Mouse (Mus musculus): Measurements from ENCODE around the gene B3glct. TPM values are rescaled to one million over a fixed set of nuclear protein-coding genes. Genes with fewer than 3 reads are reported as not detected.

Gene B3glct
- total RNA-seq, 1 experiment, result 6.0 TPM

DNA sequence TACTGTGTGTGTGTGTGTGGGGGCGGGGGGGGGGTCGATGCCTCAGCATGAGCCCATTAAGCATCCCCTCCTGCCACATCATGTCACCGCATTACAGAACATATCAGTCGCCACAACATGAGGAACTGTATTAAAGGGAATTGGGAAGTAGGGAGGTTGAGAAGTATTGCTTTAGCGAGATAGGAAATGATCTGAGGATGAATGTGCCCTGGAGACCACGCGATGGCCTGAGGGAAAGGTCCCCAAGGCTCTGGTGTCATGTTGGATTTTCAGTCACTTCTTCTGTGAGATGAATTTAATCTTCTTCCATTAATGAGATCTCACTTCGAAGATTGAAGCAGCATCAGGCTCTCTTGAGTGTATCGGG, 18.6 kb upstream of the B3glct start:
- TF ChIP-seq HCFC1 (IDR thresholded peaks at IDR 0.05; ENCODE audit: borderline replicate concordance, insufficient read depth, low read length) (no peak), ZNF384 (IDR thresholded peaks at IDR 0.05; ENCODE audit: low read depth, low read length) (no peak), ZC3H11A (IDR thresholded peaks at IDR 0.05; ENCODE audit: borderline replicate concordance, low read depth, low read length) (no peak)
- Histone ChIP-seq H3K9ac (ENCODE audit: insufficient read depth, low read depth, low read length, poor library complexity, severe bottlenecking) (no peak overlapping the region), H3K27ac (ENCODE audit: insufficient read depth, low read depth, low read length, poor library complexity, severe bottlenecking) (no peak overlapping the region; the same call in 1 of the 2 replicates), H3K4me1 (ENCODE audit: control insufficient read depth in 2 of 2, insufficient read depth in 2 of 2, low read length in 2 of 2, poor library complexity in 1 of 2) (peaks cover 0 to 5% of the 10 kb centered on the region in 2 experiments; a peak in 2 of 4 replicates), H3K36me3 (ENCODE audit: control insufficient read depth, insufficient read depth, low read length, poor library complexity, severe bottlenecking) (no peaks in the 10 kb centered on the region), H3K9me3 (ENCODE audit: control insufficient read depth, insufficient read depth, low read depth, low read length) (no peaks in the 10 kb centered on the region), H3K4me3 (ENCODE audit: insufficient read depth in 1 of 2, low read depth in 1 of 2, low read length in 2 of 2, poor library complexity in 1 of 2, severe bottlenecking in 1 of 2) (no peak overlapping the region)
- in situ Hi-C loops (cut with MboI; ENCODE audit: low sequenced_read_pairs in 2 of 2, unreplicated experiment in 2 of 2), result loop anchor here in 1 of 2 experiments (25.0 kb wide), 1 partner anchor 97 kb away; no protein-coding TSS in a partner anchor
- DNase-seq (ENCODE audit: low read depth, low spot score), result no peak

GRCm38 (mm10) chr5:149661428-149661827, 16.6 kb upstream of the B3glct start:
- Histone ChIP-seq H3K4me3 (ENCODE audit: insufficient read depth in 1 of 2, low read depth in 1 of 2, low read length in 2 of 2, poor library complexity in 1 of 2, severe bottlenecking in 1 of 2) (no peak overlapping the region), H3K9ac (ENCODE audit: insufficient read depth, low read depth, low read length, poor library complexity, severe bottlenecking) (no peak overlapping the region), H3K36me3 (ENCODE audit: control insufficient read depth, insufficient read depth, low read length, poor library complexity, severe bottlenecking) (no peaks in the 10 kb centered on the region), H3K9me3 (ENCODE audit: control insufficient read depth, insufficient read depth, low read depth, low read length) (no peaks in the 10 kb centered on the region), H3K27ac (ENCODE audit: insufficient read depth, low read depth, low read length, poor library complexity, severe bottlenecking) (no peak overlapping the region), H3K4me1 (ENCODE audit: control insufficient read depth in 2 of 2, insufficient read depth in 2 of 2, low read length in 2 of 2, poor library complexity in 1 of 2) (peaks cover 0 to 5% of the 10 kb centered on the region in 2 experiments; a peak in 2 of 4 replicates)
- DNase-seq (ENCODE audit: low read depth, low spot score), result no peak
- no peak for TF ChIP-seq CHD2 (IDR thresholded peaks at IDR 0.05; ENCODE audit: low read depth, low read length)
- no peak for TF ChIP-seq MAFK (IDR thresholded peaks at IDR 0.05; ENCODE audit: insufficient read depth, low read depth, low read length)
- no peak for TF ChIP-seq ZC3H11A (IDR thresholded peaks at IDR 0.05; ENCODE audit: borderline replicate concordance, low read depth, low read length)
- no peak for TF ChIP-seq ZNF384 (IDR thresholded peaks at IDR 0.05; ENCODE audit: low read depth, low read length)
- TF ChIP-seq HCFC1 (IDR thresholded peaks at IDR 0.05; ENCODE audit: borderline replicate concordance, insufficient read depth, low read length), result no peak
- in situ Hi-C loops (cut with MboI; ENCODE audit: low sequenced_read_pairs in 2 of 2, unreplicated experiment in 2 of 2), result loop anchor here in 1 of 2 experiments (25.0 kb wide), 1 partner anchor 99 kb away; no protein-coding TSS in a partner anchor

- TF ChIP-seq ZNF384 (IDR thresholded peaks at IDR 0.05; ENCODE audit: low read depth, low read length) (no peak), CHD2 (IDR thresholded peaks at IDR 0.05; ENCODE audit: low read depth, low read length) (no peak), MAFK (IDR thresholded peaks at IDR 0.05; ENCODE audit: insufficient read depth, low read depth, low read length) (no peak), ZC3H11A (IDR thresholded peaks at IDR 0.05; ENCODE audit: borderline replicate concordance, low read depth, low read length) (no peak), HCFC1 (IDR thresholded peaks at IDR 0.05; ENCODE audit: borderline replicate concordance, insufficient read depth, low read length) (no peak)
- Histone ChIP-seq H3K4me3 (ENCODE audit: insufficient read depth in 1 of 2, low read depth in 1 of 2, low read length in 2 of 2, poor library complexity in 1 of 2, severe bottlenecking in 1 of 2) (no peak overlapping the region), H3K9ac (ENCODE audit: insufficient read depth, low read depth, low read length, poor library complexity, severe bottlenecking) (no peak overlapping the region), H3K9me3 (ENCODE audit: control insufficient read depth, insufficient read depth, low read depth, low read length) (no peaks in the 10 kb centered on the region), H3K36me3 (ENCODE audit: control insufficient read depth, insufficient read depth, low read length, poor library complexity, severe bottlenecking) (no peaks in the 10 kb centered on the region), H3K4me1 (ENCODE audit: control insufficient read depth in 2 of 2, insufficient read depth in 2 of 2, low read length in 2 of 2, poor library complexity in 1 of 2) (peaks cover 0 to 5% of the 10 kb centered on the region in 2 experiments; a peak in 2 of 4 replicates), H3K27ac (ENCODE audit: insufficient read depth, low read depth, low read length, poor library complexity, severe bottlenecking) (no peak overlapping the region)
- in situ Hi-C loops (cut with MboI; ENCODE audit: low sequenced_read_pairs in 2 of 2, unreplicated experiment in 2 of 2), result loop anchor here in 1 of 2 experiments (25.0 kb wide), 1 partner anchor 101 kb away; no protein-coding TSS in a partner anchor
- DNase-seq (ENCODE audit: low read depth, low spot score), result no peak
Measured at GRCm38 (mm10) chr5:149662980-149663379, 15.1 kb upstream of the B3glct start.

GRCm38 (mm10) chr5:149663417-149663816, 14.6 kb upstream of the B3glct start:
- no peak overlapping the region for H3K9ac ChIP-seq (ENCODE audit: insufficient read depth, low read depth, low read length, poor library complexity, severe bottlenecking)
- peaks cover 0 to 5% of the 10 kb centered on the region in 2 experiments; a peak in 2 of 4 replicates for H3K4me1 ChIP-seq (ENCODE audit: control insufficient read depth in 2 of 2, insufficient read depth in 2 of 2, low read length in 2 of 2, poor library complexity in 1 of 2)
- no peak overlapping the region for H3K4me3 ChIP-seq (ENCODE audit: insufficient read depth in 1 of 2, low read depth in 1 of 2, low read length in 2 of 2, poor library complexity in 1 of 2, severe bottlenecking in 1 of 2)
- H3K9me3 ChIP-seq (ENCODE audit: control insufficient read depth, insufficient read depth, low read depth, low read length), result no peaks in the 10 kb centered on the region
- H3K36me3 ChIP-seq (ENCODE audit: control insufficient read depth, insufficient read depth, low read length, poor library complexity, severe bottlenecking), result no peaks in the 10 kb centered on the region
- in situ Hi-C loops (cut with MboI; ENCODE audit: low sequenced_read_pairs in 2 of 2, unreplicated experiment in 2 of 2), result loop anchor here in 1 of 2 experiments (25.0 kb wide), 1 partner anchor 101 kb away; no protein-coding TSS in a partner anchor
- no peak overlapping the region for H3K27ac ChIP-seq (ENCODE audit: insufficient read depth, low read depth, low read length, poor library complexity, severe bottlenecking)
- TF ChIP-seq ZNF384 (IDR thresholded peaks at IDR 0.05; ENCODE audit: low read depth, low read length) (no peak), ZC3H11A (IDR thresholded peaks at IDR 0.05; ENCODE audit: borderline replicate concordance, low read depth, low read length) (no peak), MAFK (IDR thresholded peaks at IDR 0.05; ENCODE audit: insufficient read depth, low read depth, low read length) (no peak), CHD2 (IDR thresholded peaks at IDR 0.05; ENCODE audit: low read depth, low read length) (no peak), HCFC1 (IDR thresholded peaks at IDR 0.05; ENCODE audit: borderline replicate concordance, insufficient read depth, low read length) (no peak)
- no peak for DNase-seq (ENCODE audit: low read depth, low spot score)
